Mouse (Mus musculus) urinary bladder, postnatal 10 days (tissue): ENCODE measurements around the gene Ublcp1.
"Not testable (repeated sequence)": the region's sequence is repeated elsewhere in the genome, so short reads cannot be mapped to it uniquely, and the experiment has no call there.

Experiments
- DNase-seq: peaks from one replicate; pipeline ENCODE4 v3.0.0; 2022; ENCODE audit warnings: low spot score

Ublcp1 gene

DNA sequence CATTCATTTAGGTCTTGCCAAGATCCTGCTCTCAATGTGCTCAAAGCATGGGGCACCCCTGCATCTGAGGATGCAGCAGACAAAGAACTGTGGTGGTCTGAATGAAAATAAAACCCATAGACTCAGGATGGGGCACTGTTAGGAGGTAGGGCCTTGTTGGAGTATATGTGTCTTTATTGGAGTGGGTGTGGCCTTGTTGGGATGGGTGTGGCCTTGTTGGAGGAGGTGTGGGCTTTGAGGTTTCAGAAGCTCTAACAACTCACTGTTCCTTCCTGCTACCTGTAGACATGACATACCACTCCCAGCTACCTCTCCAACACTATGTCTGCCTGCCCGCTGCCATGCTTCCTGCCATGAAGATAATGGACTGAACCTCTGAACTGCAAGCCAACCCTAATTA is 18.8 kb upstream of the Ublcp1 start:
- no peak for DNase-seq

- no peak for DNase-seq
These were observed 14.9 kb upstream of the Ublcp1 start for GRCm38 (mm10) chr11:44485089-44485736.

DNA sequence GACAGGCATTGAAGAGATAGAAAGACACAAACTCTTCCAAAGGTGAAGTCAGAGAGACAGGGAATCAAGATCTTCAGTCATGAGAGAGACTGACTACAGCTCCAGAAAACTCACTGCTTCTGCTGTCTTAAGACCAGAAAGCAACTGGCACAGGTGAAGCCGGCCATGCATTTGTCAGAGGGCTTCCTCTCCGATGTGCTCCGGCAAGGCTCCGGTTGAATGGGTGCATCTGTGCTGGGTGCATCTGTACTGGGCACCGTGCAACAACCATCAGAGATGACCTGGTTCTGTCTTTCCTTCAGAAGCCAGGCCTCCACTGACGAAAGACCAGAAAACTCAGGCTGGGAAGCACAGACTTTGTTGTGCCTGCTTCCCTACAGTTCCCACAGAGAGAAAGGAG is 9.9 kb upstream of the Ublcp1 start:
- DNase-seq = no peak

DNA sequence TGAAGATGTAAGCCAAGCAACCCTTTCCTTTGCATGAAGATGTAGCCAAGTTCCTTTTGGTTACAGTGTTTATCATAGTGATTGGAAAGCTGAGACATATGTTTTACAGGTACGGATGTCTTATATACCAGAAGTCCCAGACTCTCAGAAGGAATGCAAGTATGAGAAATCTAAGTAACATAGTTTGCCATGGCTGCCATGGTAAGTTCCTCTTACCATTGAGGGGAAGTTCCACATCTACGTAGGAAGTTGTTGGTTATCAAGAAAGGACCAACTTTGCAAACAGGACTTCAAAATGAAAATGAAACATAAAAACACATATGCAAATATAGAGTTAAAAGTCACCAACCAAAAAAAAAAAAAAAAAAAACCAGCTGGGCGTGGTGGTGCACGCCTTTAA is 8.1 kb upstream of the Ublcp1 start:
- DNase-seq = no peak

- no peak for DNase-seq
These were observed 6.1 kb upstream of the Ublcp1 start for GRCm38 (mm10) chr11:44476445-44476844.

GRCm38 (mm10) chr11:44475467-44475866 is 5.2 kb upstream of the Ublcp1 start:
- no peak for DNase-seq

GRCm38 (mm10) chr11:44471337-44471995 is 1.2 kb upstream of the Ublcp1 start:
- DNase-seq = no peak

- DNase-seq = peak; percentile 12
These were observed 459 bp downstream of the Ublcp1 start for GRCm38 (mm10) chr11:44469646-44470431.

DNA sequence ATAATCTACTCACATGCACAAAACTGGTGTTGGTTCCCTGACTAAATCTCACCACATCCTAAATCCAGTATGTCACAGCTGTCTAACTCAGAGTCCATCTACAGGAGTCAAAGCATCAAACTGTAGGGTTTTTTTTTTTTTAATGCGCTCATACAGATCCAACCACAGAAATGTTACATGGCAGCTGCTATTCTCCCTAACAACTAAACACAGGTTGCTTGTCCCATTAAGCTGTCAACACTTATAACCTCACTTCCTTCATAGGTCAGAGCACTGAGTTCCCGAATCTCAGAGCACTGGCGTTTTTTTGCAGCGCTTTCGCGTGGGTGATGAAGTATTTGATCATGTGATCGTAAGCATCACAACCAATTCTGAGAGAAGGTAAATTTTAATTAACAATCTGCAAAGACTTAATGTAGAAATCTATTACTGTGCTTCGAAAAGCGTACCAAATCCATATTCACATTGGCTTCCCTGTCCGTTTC is 1.9 kb downstream of the Ublcp1 start:
- DNase-seq = no peak

DNA sequence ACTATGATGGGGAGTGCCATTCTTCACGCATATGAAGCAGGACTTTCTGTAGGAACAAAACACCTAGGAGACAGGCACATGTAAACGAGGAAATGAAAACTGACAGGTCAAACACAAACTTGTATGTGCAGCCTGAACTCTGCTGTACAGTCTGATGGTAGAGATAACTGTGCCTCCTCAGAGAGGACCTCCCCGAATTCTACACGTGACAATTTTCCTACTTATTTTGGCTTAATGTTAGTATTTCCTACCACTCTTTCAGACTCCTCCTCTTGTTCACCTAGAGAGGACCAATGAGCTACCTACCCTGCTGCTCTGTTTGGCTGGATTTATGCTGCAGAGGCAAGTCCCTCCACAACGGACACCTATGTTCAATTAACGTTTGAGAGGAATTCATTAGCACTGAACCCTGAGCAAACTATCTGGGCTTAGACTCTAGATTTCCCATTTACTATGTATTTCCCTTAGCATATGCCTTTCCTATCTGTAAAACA is 3.3 kb downstream of the Ublcp1 start:
- DNase-seq = no peak

DNA sequence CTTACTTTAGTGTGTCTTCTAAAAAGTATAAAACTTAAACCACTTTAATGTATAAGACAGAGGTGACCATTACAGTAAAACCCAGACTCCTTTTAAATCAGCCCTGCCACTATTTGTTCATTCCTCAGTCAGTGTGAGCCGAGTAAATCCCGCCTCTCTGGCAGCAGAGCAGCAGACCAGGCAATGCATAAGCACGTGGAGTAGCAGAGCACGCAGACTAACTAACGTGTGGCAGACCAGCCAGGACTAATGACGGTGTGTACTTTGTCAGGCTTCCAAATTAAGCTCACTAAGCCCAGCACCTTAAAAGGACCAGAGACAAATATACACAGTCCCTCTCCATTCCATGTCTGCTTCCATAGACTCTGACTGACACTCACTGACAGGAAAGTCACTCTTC is 8.8 kb downstream of the Ublcp1 start:
- DNase-seq = no peak

DNA sequence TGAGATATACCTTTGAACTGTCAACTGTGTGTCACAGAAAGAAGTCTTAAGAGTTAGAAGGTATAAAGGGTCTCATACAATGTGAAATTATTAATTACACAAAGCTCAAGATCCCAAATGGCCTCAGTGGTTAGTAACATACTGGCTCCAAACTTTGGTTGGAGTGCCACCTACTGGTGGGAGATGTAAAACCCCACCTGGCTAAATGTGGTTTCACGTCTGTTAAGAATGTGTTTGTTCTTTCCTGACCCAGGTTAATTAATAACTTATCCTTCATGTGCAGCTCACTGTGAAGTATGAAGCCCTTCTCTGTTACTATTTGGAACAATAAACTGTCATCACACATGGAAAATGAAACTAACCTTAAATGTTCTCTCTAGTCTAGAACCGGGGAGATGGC is 16.9 kb downstream of the Ublcp1 start:
- no peak for DNase-seq

DNA sequence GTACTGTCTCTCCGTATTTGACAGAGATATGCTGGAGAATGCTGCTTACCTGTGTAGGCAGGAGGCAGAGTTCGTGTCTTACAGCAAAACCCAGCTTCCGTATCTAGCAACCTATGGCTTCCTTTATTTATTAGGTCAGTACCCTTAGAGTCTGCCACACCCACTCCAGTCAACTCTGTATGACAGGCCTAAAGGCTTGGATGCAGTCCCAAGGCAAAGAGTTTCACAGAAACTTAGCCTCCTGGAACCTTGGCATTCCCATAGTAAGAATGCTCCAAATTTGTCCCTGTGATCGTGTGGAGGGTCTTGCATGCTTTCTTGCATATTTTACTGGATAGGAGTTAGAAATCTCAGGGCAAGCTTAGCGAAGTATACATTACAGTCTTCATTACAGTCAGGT is 18.3 kb downstream of the Ublcp1 start:
- DNase-seq = not testable (repeated sequence)

DNA sequence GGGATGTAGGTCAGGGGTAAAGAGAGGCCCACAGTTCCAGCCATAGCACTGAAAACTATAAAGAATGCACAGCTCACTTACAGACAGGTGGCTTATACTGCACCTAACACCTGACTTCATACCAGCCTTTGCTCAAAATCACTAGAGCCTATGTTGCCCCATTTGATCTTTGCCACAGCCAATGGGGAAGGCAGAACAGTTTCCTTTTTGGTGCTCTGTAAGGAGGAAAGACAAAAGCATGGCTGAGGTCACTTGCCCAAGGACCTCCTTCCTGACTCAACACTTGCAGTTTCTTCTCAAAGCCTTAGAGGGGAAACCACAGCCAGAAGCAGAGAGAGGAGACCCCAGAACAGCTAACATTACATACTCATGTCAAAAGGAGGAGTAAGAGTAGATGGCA is 19.3 kb downstream of the Ublcp1 start:
- no peak for DNase-seq

DNA sequence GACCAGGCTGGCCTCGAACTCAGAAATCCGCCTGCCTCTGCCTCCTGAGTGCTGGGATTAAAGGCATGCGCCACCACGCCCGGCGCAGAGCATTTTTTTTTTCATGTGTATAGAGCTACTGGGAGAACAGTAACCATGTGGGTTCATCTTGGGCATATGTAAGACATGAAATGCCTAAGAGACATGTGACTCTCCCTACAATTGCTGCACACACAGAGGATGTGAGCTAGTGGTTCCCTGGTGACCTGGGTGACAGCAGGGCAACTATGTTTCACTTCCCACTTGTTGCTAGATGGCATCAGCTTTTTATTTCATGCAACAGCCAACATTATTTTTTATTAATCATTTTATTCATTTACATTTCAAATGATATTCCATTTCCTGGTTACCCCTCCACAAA is 32.5 kb downstream of the Ublcp1 start:
- DNase-seq = no peak

DNA sequence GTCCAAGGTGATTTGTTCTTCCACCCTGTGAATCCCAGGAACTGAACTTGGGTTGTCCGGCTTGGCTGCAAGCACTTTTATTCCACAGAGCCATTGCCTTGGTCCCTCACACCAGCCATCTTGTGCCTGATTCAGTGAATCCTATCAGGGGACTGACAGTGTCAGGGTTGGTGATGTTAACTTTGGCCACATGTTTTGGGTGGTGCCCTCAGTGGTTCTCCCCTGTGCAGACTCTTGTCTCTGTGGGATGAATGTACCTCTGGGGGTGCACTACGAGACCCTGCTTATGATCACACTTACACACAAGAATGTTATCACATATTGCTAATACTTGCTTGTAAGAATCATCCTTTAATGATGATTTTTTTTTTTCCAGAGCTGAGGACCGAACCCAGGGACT is 40.3 kb downstream of the Ublcp1 start:
- DNase-seq = no peak

DNA sequence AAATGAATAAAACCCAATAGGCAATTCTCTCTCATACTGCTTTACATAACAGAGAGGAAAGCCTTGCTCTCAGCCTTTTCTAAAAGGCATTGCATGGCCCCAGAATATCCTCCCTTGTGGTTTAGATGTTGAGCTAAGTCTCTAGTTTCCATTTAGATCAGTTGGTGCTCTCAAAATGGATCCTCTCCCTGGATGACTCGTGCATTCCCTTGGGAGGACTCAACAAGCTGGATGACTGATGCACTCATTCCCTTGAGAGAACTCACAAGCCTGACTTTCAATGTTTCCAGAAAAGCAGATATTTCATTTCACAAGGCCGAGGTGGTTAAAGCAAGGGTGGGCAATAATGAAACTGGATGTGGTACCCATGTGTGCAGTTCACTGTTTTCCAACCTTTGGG is 42.3 kb downstream of the Ublcp1 start:
- DNase-seq = no peak

DNA sequence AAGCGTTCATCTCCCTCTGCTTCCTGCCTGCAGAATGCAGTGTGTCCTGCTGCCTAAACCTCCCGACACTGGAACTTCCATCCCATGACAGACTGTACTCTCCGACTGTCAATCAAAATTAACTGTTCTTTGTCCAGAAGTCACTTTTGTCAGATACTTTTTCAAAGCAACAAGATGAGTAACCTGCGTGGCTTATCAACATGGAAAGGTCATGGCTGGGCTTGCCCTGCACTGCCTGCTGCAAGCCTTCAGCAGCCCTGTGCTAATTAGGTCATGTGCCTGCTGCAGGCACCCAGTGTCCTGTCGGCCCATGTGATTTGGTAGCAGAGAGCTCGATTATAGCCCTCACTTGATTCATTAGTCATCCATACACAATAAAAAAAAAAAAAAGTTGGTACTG is 44.7 kb downstream of the Ublcp1 start:
- DNase-seq = no peak

GRCm38 (mm10) chr11:44425006-44425405 is 45.3 kb downstream of the Ublcp1 start:
- DNase-seq = no peak

DNA sequence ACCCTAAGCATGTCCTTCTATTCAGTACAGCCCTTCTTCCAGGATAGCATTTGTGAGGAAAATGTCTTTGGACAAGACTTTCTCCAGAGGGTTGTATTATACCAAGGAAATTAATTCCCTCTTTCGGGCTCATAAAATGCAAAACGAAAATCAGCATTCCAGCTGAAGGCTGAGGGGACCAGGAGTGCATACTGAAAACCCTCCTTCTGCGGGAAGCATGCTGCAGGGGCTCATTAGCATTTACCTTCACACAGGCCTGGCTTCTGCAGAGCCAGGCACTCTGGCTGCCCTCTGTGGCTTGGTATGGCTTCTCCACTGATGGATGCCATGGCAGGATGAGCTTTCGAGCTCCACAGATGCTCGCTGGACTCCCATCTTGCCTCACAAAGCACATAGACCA is 46.3 kb downstream of the Ublcp1 start:
- no peak for DNase-seq

- no peak for DNase-seq
These were observed 47.0 kb downstream of the Ublcp1 start for GRCm38 (mm10) chr11:44423261-44423660.

GRCm38 (mm10) chr11:44422337-44423111 is 47.8 kb downstream of the Ublcp1 start:
- DNase-seq = no peak
